Mouse (Mus musculus): ENCODE data around the gene Jaml. TPM values are rescaled to one million over a fixed set of nuclear protein-coding genes. Genes with fewer than 3 reads are reported as not detected.
A peak's percentile ranks its signal among the peaks of the same experiment; 100 is the strongest.
"Not testable (repeated sequence)": the region's sequence is repeated elsewhere in the genome, so short reads cannot be mapped to it uniquely, and the experiment has no call there.

Jaml gene
- 19.0 and 19.7 TPM in 2 replicates for polyA plus RNA-seq (2015; fragmentation: Nextera tagmentation; extraction: Ambion mirVana)

DNA sequence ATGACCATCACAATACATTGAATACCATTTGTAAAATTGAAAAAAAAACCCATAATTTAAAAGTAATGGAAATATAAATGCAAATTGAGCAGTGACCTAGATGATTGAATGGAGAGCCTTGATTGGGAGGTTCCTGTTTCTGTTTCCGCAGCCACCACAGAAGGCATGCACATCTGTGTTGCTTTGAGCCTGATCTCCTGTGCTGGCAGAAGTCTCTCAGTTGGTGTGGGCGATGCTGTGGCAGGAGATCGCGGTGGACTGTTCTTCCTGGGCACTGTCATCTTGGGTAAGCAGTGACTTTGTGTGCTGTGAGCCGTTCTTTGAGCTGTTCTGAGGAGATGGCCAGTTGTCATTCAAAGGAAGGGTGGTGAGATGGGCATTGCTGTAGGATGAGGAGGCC is at the start of gene Jaml:
Gene Jaml, plus strand, starts transcription at position 173 of the 400 bp plus-strand sequence.
- no peak within 1 kb of the TSS for H3K4me2 ChIP-seq (ENCODE audit: low read depth, low read length)
- H3K9ac ChIP-seq (ENCODE audit: low read length), result no peak within 1 kb of the TSS
- no peaks in the 10 kb centered on the region for H3K4me1 ChIP-seq (ENCODE audit: control insufficient read depth, insufficient read depth, low read length)
- no peak within 1 kb of the TSS for H3K4me3 ChIP-seq (replicated peaks; ENCODE audit: low read length)
- H3K9me3 ChIP-seq (replicated peaks; ENCODE audit: control insufficient read depth, low read length), result no peaks in the 10 kb centered on the region
- 85% methylated on average over 5 of the region's 5 CpGs for WGBS
- H3K27ac ChIP-seq (ENCODE audit: low read length), result no peak within 1 kb of the TSS
- no peaks in the 10 kb centered on the region for H3K36me3 ChIP-seq (ENCODE audit: control insufficient read depth, insufficient read depth, low read length)
- H3K27me3 ChIP-seq (ENCODE audit: control insufficient read depth, insufficient read depth, low read length), result no peaks in the 10 kb centered on the region; the same call in 1 of the 2 replicates
- ATAC-seq (ENCODE audit: insufficient read depth, low FRiP score), result no peak

GRCm38 (mm10) chr9:45030341-45030740 is 48.6 kb upstream of the Jaml start:
- Histone ChIP-seq H3K9ac (ENCODE audit: low read length) (no peak overlapping the region), H3K36me3 (ENCODE audit: control insufficient read depth, insufficient read depth, low read length) (no peaks in the 10 kb centered on the region), H3K27ac (ENCODE audit: low read length) (no peak overlapping the region), H3K4me1 (ENCODE audit: control insufficient read depth, insufficient read depth, low read length) (no peaks in the 10 kb centered on the region), H3K4me3 (replicated peaks; ENCODE audit: low read length) (no peak overlapping the region), H3K27me3 (ENCODE audit: control insufficient read depth, insufficient read depth, low read length) (no peaks in the 10 kb centered on the region), H3K4me2 (ENCODE audit: low read depth, low read length) (no peak overlapping the region), H3K9me3 (replicated peaks; ENCODE audit: control insufficient read depth, low read length) (no peaks in the 10 kb centered on the region)
- 70% methylated on average over 6 of the region's 6 CpGs for WGBS
- no peak for ATAC-seq (ENCODE audit: insufficient read depth, low FRiP score)

DNA sequence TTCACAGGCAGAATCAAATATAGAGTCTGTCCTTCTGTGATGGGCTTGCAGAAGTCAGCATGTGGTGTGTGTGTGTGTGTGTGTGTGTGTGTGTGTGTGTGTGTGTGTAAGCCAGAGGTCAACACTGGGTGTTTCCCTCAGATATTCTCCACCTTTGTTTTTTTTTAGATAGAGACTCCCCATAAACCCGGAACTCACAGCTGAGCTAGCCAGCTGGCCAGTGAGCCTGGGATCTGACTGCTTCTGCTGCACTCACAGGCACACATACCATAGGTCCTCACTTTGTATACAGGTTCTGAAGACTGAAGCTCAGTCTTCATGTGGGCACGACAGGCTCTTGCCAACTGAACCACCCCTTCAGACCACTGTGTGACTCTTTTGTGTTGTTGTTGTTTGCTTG is 46.7 kb upstream of the Jaml start:
- H3K4me3 ChIP-seq (replicated peaks; ENCODE audit: low read length), result no peak overlapping the region
- no peak for ATAC-seq (ENCODE audit: insufficient read depth, low FRiP score)
- H3K4me1 ChIP-seq (ENCODE audit: control insufficient read depth, insufficient read depth, low read length), result no peaks in the 10 kb centered on the region
- no peak overlapping the region for H3K9ac ChIP-seq (ENCODE audit: low read length)
- 63% methylated on average over 2 of the region's 2 CpGs for WGBS
- no peak overlapping the region for H3K27ac ChIP-seq (ENCODE audit: low read length)
- no peak overlapping the region for H3K4me2 ChIP-seq (ENCODE audit: low read depth, low read length)
- no peaks in the 10 kb centered on the region for H3K9me3 ChIP-seq (replicated peaks; ENCODE audit: control insufficient read depth, low read length)
- H3K36me3 ChIP-seq (ENCODE audit: control insufficient read depth, insufficient read depth, low read length), result no peaks in the 10 kb centered on the region
- no peaks in the 10 kb centered on the region for H3K27me3 ChIP-seq (ENCODE audit: control insufficient read depth, insufficient read depth, low read length)

- no peak overlapping the region for H3K9ac ChIP-seq (ENCODE audit: low read length)
- no peaks in the 10 kb centered on the region for H3K27me3 ChIP-seq (ENCODE audit: control insufficient read depth, insufficient read depth, low read length)
- H3K4me1 ChIP-seq (ENCODE audit: control insufficient read depth, insufficient read depth, low read length), result no peaks in the 10 kb centered on the region
- no peaks in the 10 kb centered on the region for H3K9me3 ChIP-seq (replicated peaks; ENCODE audit: control insufficient read depth, low read length)
- WGBS, result 79% methylated on average over 3 of the region's 3 CpGs
- H3K27ac ChIP-seq (ENCODE audit: low read length), result no peak overlapping the region
- H3K4me2 ChIP-seq (ENCODE audit: low read depth, low read length), result no peak overlapping the region
- no peak for ATAC-seq (ENCODE audit: insufficient read depth, low FRiP score)
- no peak overlapping the region for H3K4me3 ChIP-seq (replicated peaks; ENCODE audit: low read length)
- H3K36me3 ChIP-seq (ENCODE audit: control insufficient read depth, insufficient read depth, low read length), result no peaks in the 10 kb centered on the region
Measured at GRCm38 (mm10) chr9:45034526-45034925, 44.5 kb upstream of the Jaml start.

DNA sequence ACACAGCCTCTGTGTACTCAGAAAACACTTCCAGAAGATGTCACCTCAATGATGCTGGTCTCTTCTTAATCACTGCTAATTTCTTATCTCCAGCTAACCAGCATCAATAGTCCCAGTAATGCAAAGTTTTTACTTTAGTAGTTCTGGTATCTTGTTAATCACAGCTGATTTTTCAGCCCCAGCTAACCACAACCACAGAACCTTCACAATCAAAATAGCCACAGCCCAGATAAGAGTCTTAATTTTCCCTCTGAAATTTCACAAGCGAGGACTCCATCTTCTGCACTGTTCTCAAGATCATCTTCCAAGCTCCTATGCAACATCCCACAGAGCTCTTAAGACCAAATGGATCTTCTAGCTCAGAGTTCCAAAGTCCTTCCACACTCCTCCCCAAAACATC is 41.2 kb upstream of the Jaml start:
- not testable (repeated sequence) for ATAC-seq (ENCODE audit: insufficient read depth, low FRiP score); H3K27ac ChIP-seq (ENCODE audit: low read length); H3K27me3 ChIP-seq (ENCODE audit: control insufficient read depth, insufficient read depth, low read length); H3K4me3 ChIP-seq (replicated peaks; ENCODE audit: low read length); H3K36me3 ChIP-seq (ENCODE audit: control insufficient read depth, insufficient read depth, low read length); H3K4me2 ChIP-seq (ENCODE audit: low read depth, low read length); H3K4me1 ChIP-seq (ENCODE audit: control insufficient read depth, insufficient read depth, low read length); H3K9ac ChIP-seq (ENCODE audit: low read length); H3K9me3 ChIP-seq (replicated peaks; ENCODE audit: control insufficient read depth, low read length)
- WGBS, result 81% methylated on average over 1 of the region's 1 CpGs

DNA sequence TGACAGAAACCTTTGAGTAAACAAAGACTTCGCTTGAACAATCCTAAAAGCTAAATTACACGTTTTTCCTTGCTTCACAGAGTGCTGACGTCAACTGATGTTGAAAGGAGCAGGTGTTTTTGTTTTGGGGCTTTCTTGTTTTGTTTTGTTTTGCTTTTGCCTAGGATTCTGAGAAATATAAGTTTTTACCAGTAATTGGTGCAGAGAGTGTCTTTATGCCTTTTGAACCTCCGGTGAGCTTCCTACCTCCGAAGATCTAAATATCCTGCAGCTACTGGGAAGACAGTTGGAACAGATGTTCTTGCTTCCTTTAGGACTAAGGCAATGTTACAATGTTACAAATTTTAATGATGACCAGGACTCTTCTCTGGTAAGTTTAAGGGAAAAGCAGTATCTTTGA is 39.5 kb upstream of the Jaml start, which contains the start of gene Mpzl2:
Gene Mpzl2, plus strand, starts transcription at position 301 of the 400 bp plus-strand sequence.
- Histone ChIP-seq H3K4me1 (ENCODE audit: control insufficient read depth, insufficient read depth, low read length) (peaks cover 7% of the 10 kb centered on the region; the same call in 1 of the 2 replicates), H3K9ac (ENCODE audit: low read length) (peak within 1 kb of the TSS; percentile 52), H3K36me3 (ENCODE audit: control insufficient read depth, insufficient read depth, low read length) (no peaks in the 10 kb centered on the region), H3K4me3 (replicated peaks; ENCODE audit: low read length) (peak within 1 kb of the TSS; percentile 7; the same call in 1 of the 2 replicates), H3K9me3 (replicated peaks; ENCODE audit: control insufficient read depth, low read length) (no peaks in the 10 kb centered on the region), H3K27ac (ENCODE audit: low read length) (peak within 1 kb of the TSS; percentile 57; the same call in 1 of the 2 replicates), H3K27me3 (ENCODE audit: control insufficient read depth, insufficient read depth, low read length) (no peaks in the 10 kb centered on the region), H3K4me2 (ENCODE audit: low read depth, low read length) (peak within 1 kb of the TSS; percentile 40)
- WGBS, result 40% methylated on average over 5 of the region's 5 CpGs
- ATAC-seq (ENCODE audit: insufficient read depth, low FRiP score), result no peak

GRCm38 (mm10) chr9:45040066-45040845 is 38.7 kb upstream of the Jaml start:
- ATAC-seq (ENCODE audit: insufficient read depth, low FRiP score), result no peak
- Histone ChIP-seq H3K9me3 (replicated peaks; ENCODE audit: control insufficient read depth, low read length) (no peaks in the 10 kb centered on the region), H3K9ac (ENCODE audit: low read length) (peak overlapping the region; percentile 52), H3K4me2 (ENCODE audit: low read depth, low read length) (peak overlapping the region; percentile 40), H3K27ac (ENCODE audit: low read length) (peak overlapping the region; percentile 57), H3K27me3 (ENCODE audit: control insufficient read depth, insufficient read depth, low read length) (no peaks in the 10 kb centered on the region), H3K4me3 (replicated peaks; ENCODE audit: low read length) (peak overlapping the region; percentile 7; the same call in 1 of the 2 replicates), H3K36me3 (ENCODE audit: control insufficient read depth, insufficient read depth, low read length) (no peaks in the 10 kb centered on the region), H3K4me1 (ENCODE audit: control insufficient read depth, insufficient read depth, low read length) (peaks cover 7% of the 10 kb centered on the region; the same call in 1 of the 2 replicates)
- WGBS, result 15% methylated on average over 14 of the region's 14 CpGs

GRCm38 (mm10) chr9:45041131-45041838 is 37.7 kb upstream of the Jaml start:
- Histone ChIP-seq H3K9ac (ENCODE audit: low read length) (no peak overlapping the region), H3K27me3 (ENCODE audit: control insufficient read depth, insufficient read depth, low read length) (no peaks in the 10 kb centered on the region), H3K4me2 (ENCODE audit: low read depth, low read length) (peak overlapping the region; percentile 52), H3K27ac (ENCODE audit: low read length) (peak overlapping the region; percentile 92), H3K9me3 (replicated peaks; ENCODE audit: control insufficient read depth, low read length) (no peaks in the 10 kb centered on the region), H3K4me1 (ENCODE audit: control insufficient read depth, insufficient read depth, low read length) (peaks cover 7% of the 10 kb centered on the region; the same call in 1 of the 2 replicates), H3K4me3 (replicated peaks; ENCODE audit: low read length) (0 out of 2 replicates have a peak overlapping the region, but pooled peaks have one; percentile 7), H3K36me3 (ENCODE audit: control insufficient read depth, insufficient read depth, low read length) (no peaks in the 10 kb centered on the region)
- WGBS, result 30% methylated on average over 17 of the region's 17 CpGs
- ATAC-seq (ENCODE audit: insufficient read depth, low FRiP score), result 0 out of 2 replicates have a peak, but pooled peaks have one; percentile 5
